Mouse (Mus musculus) intestine, postnatal 0 days (tissue): ENCODE measurements around the gene Cebpb. TPM values are rescaled to one million over a fixed set of nuclear protein-coding genes. Genes with fewer than 3 reads are reported as not detected.

Experiments
- ATAC-seq: fragments of 200-750 bp; cut with Nextera tagmentation; 2 replicates; pipeline ENCODE4 v1.8.0; 2017; ENCODE audit warnings: mild to moderate bottlenecking, moderate TSS enrichment, moderate library complexity
- H3K27ac ChIP-seq: fragments of 300-500 bp; sonication (generic); 2 replicates; pipeline ENCODE4 v1.5.1; 2014; ENCODE audit warnings: mild to moderate bottlenecking, low read depth, low read length, moderate library complexity
- H3K27me3 ChIP-seq: fragments of 300-500 bp; sonication (generic); replicated peaks from 2 replicates; pipeline ENCODE4 v1.6.1; 2014; ENCODE audit warnings: low read length, mixed read lengths; ENCODE audit not compliant: control insufficient read depth, insufficient read depth
- H3K36me3 ChIP-seq: fragments of 300-500 bp; sonication (generic); 2 replicates; pipeline ENCODE4 v1.6.1; 2014; ENCODE audit warnings: mild to moderate bottlenecking, moderate library complexity; ENCODE audit not compliant: control insufficient read depth, insufficient read depth
- H3K4me1 ChIP-seq: fragments of 300-500 bp; sonication (generic); replicated peaks from 2 replicates; pipeline ENCODE4 v1.6.1; 2014; ENCODE audit warnings: antibody characterized with exemption, low read length, mixed read lengths; ENCODE audit not compliant: control insufficient read depth, insufficient read depth
- H3K4me2 ChIP-seq: fragments of 300-500 bp; sonication (generic); replicated peaks from 2 replicates; pipeline ENCODE4 v1.6.1; 2014; ENCODE audit warnings: low read depth, mild to moderate bottlenecking, moderate library complexity
- H3K4me3 ChIP-seq: fragments of 300-500 bp; sonication (generic); 2 replicates; pipeline ENCODE4 v1.5.1; 2014; ENCODE audit warnings: low read depth, low read length
- H3K9ac ChIP-seq: fragments of 300-500 bp; sonication (generic); 2 replicates; pipeline ENCODE4 v1.6.1; 2014; ENCODE audit warnings: mild to moderate bottlenecking, low read depth, low read length
- H3K9me3 ChIP-seq: fragments of 300-500 bp; sonication (generic); 2 replicates; pipeline ENCODE4 v1.6.1; 2016; ENCODE audit warnings: mixed run types; ENCODE audit not compliant: control insufficient read depth
- CTCF ChIP-seq: sonication (generic); IDR thresholded peaks from 2 replicates; pipeline ENCODE4 v1.5.1; 2016; ENCODE audit warnings: low read depth, mild to moderate bottlenecking, control low read depth, antibody characterized with exemption, moderate library complexity
- WGBS: fragments of 180-500 bp; shearing (Covaris S2); extraction: QIAGEN DNeasy Blood & Tissue Kit; methylation state at CpG from one replicate; pipeline ENCODE4 v1.1.7; 2014; 5-methylcytosine and 5-hydroxymethylcytosine counted together
- polyA plus RNA-seq: library from polyadenylated mRNA; unstranded; fragments of >200 nt; fragmentation: Nextera tagmentation; extraction: Ambion mirVana; gene quantifications from 2 replicates; pipeline ENCODE4 v1.2.1, GENCODE M21; 2015

Gene Cebpb
- polyA plus RNA-seq, 1 experiment from 2014 or later = 52.6 TPM

- H3K4me3 ChIP-seq = no peak overlapping the region
- 76% methylated on average over 5 of the region's 5 CpGs for WGBS
These were observed 12.8 kb downstream of the Cebpb start for GRCm38 (mm10) chr2:167701472-167701871.

GRCm38 (mm10) chr2:167702126-167702525 lies 13.4 kb downstream of the Cebpb start:
- H3K4me2 ChIP-seq = no peak overlapping the region
- H3K9me3 ChIP-seq = no peaks in the 10 kb centered on the region
- H3K4me1 ChIP-seq = peaks cover 7% of the 10 kb centered on the region
- H3K27me3 ChIP-seq = no peaks in the 10 kb centered on the region
- TF ChIP-seq CTCF = no peak
- no peaks in the 10 kb centered on the region for H3K36me3 ChIP-seq
- no peak for ATAC-seq
- 69% methylated on average over 6 of the region's 6 CpGs for WGBS
- no peak overlapping the region for H3K9ac ChIP-seq
- H3K4me3 ChIP-seq = no peak overlapping the region
- no peak overlapping the region for H3K27ac ChIP-seq

More at GRCm38 (mm10) chr2:167701472-167701871, 12.8 kb downstream of the Cebpb start:
- Histone ChIP-seq H3K27ac (no peak overlapping the region), H3K27me3 (no peaks in the 10 kb centered on the region), H3K4me2 (no peak overlapping the region), H3K9me3 (no peaks in the 10 kb centered on the region), H3K4me1 (peaks cover 7% of the 10 kb centered on the region), H3K36me3 (no peaks in the 10 kb centered on the region), H3K9ac (no peak overlapping the region)
- ATAC-seq = no peak
- no peak for TF ChIP-seq CTCF

GRCm38 (mm10) chr2:167704409-167704808 lies 15.7 kb downstream of the Cebpb start:
- H3K36me3 ChIP-seq = no peaks in the 10 kb centered on the region
- no peak for TF ChIP-seq CTCF
- WGBS = 80% methylated on average over 4 of the region's 4 CpGs
- no peaks in the 10 kb centered on the region for H3K27me3 ChIP-seq
- no peak for ATAC-seq
- H3K9ac ChIP-seq = no peak overlapping the region
- H3K9me3 ChIP-seq = no peaks in the 10 kb centered on the region
- peaks cover 4% of the 10 kb centered on the region for H3K4me1 ChIP-seq
- H3K27ac ChIP-seq = no peak overlapping the region
- H3K4me2 ChIP-seq = no peak overlapping the region
- no peak overlapping the region for H3K4me3 ChIP-seq

GRCm38 (mm10) chr2:167706183-167706939 lies 17.6 kb downstream of the Cebpb start:
- H3K4me3 ChIP-seq = no peak overlapping the region
- H3K4me2 ChIP-seq = no peak overlapping the region
- no peaks in the 10 kb centered on the region for H3K9me3 ChIP-seq
- WGBS = 41% methylated on average over 11 of the region's 11 CpGs
- H3K4me1 ChIP-seq = peaks cover 4% of the 10 kb centered on the region
- H3K36me3 ChIP-seq = no peaks in the 10 kb centered on the region
- no peak for TF ChIP-seq CTCF
- H3K27me3 ChIP-seq = no peaks in the 10 kb centered on the region
- H3K27ac ChIP-seq = peak overlapping the region; percentile 64; the same call in 1 of the 2 replicates
- ATAC-seq = peak; percentile 82
- peak overlapping the region; percentile 48; the same call in 1 of the 2 replicates for H3K9ac ChIP-seq

- Histone ChIP-seq H3K27me3 (no peaks in the 10 kb centered on the region), H3K9me3 (no peaks in the 10 kb centered on the region), H3K4me3 (no peak overlapping the region), H3K27ac (no peak overlapping the region), H3K9ac (no peak overlapping the region), H3K4me2 (no peak overlapping the region), H3K4me1 (peaks cover 4% of the 10 kb centered on the region), H3K36me3 (no peaks in the 10 kb centered on the region)
- ATAC-seq = no peak
- 61% methylated on average over 15 of the region's 15 CpGs for WGBS
- TF ChIP-seq CTCF = no peak
These were observed 19.7 kb downstream of the Cebpb start for GRCm38 (mm10) chr2:167708373-167708772.

GRCm38 (mm10) chr2:167709969-167710368 lies 21.3 kb downstream of the Cebpb start:
- Histone ChIP-seq H3K36me3 (no peaks in the 10 kb centered on the region), H3K4me3 (no peak overlapping the region), H3K27me3 (no peaks in the 10 kb centered on the region), H3K4me2 (no peak overlapping the region), H3K27ac (no peak overlapping the region), H3K4me1 (peaks cover 4% of the 10 kb centered on the region), H3K9ac (no peak overlapping the region), H3K9me3 (no peaks in the 10 kb centered on the region)
- TF ChIP-seq CTCF = no peak
- ATAC-seq = peak; percentile 53
- WGBS = 47% methylated on average over 6 of the region's 6 CpGs
